Mouse (Mus musculus): ENCODE measurements around the gene Myb. TPM values are rescaled to one million over a fixed set of nuclear protein-coding genes. Genes with fewer than 3 reads are reported as not detected.
A peak's percentile ranks its signal among the peaks of the same experiment; 100 is the strongest.

The Myb gene
- polyA plus RNA-seq, 1 experiment from 2014 or later: 8.1 TPM

DNA sequence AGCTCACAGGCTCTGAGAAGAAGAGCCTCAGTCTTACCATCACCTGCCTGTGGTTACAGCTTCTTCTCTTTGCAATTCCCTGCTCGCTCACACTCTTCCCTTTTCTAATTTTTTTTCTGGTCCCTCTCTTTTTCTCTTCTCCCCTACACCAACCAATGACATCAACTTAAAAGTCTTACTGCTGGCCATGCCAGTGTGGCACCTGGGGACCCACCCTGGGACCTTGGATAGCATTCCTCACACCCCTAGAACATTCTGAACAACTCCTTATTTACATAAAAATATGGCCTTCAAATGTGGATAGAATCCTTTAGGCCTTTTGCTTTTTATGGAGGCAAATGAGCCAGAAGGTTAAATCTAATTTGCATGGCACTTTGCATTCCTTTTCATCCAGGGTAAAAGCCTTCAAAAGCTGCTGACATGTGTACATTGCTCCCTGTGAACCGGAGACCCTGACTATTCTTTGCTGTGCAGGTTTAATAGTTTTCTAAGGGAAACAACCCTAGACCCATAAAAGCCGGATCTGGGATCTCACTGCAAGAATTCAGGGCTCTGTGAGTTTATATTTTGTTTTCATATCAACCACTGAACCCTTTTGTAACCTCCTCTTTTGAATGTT, 73.1 kb downstream of the Myb start:
- H3K27ac ChIP-seq: no peak overlapping the region
- H3K27me3 ChIP-seq: peaks cover 64% of the 10 kb centered on the region
- no peak for ATAC-seq (ENCODE audit: low FRiP score)
- WGBS: 25% methylated on average over 3 of the region's 3 CpGs
- no peak overlapping the region for H3K9ac ChIP-seq
- no peak overlapping the region for H3K4me2 ChIP-seq
- H3K9me3 ChIP-seq: 0 out of 2 replicates have a peak, but pooled peaks cover 7% of the 10 kb centered on the region
- H3K4me3 ChIP-seq (replicated peaks): no peak overlapping the region
- H3K4me1 ChIP-seq: peaks cover 26% of the 10 kb centered on the region
- H3K36me3 ChIP-seq (replicated peaks): no peaks in the 10 kb centered on the region

DNA sequence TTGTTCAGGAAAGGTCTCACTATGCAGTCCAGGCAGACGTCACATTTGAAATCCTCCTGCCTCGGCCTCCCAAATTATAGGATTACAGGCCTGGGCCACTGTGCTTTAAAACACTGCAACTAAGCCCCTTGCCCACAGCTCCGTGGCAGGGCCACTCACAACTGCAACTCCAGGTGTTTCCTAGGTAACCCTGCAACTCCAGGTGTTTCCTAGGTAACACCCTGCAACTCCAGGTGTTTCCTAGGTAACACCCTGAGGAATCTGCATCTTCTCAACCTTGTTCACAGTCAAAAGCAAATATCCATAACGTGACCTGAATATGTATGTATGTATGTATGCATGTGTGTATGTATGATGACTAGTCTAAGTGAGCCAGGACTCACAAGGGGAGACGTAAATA, 75.7 kb downstream of the Myb start:
- no peak for ATAC-seq (ENCODE audit: low FRiP score)
- 77% methylated on average over 5 of the region's 5 CpGs for WGBS
- Histone ChIP-seq H3K4me2 (no peak overlapping the region), H3K9me3 (0 out of 2 replicates have a peak, but pooled peaks cover 4% of the 10 kb centered on the region), H3K9ac (no peak overlapping the region), H3K27ac (no peak overlapping the region), H3K4me3 (replicated peaks) (no peak overlapping the region), H3K4me1 (peaks cover 26% of the 10 kb centered on the region), H3K27me3 (peaks cover 43% of the 10 kb centered on the region), H3K36me3 (replicated peaks) (no peaks in the 10 kb centered on the region)

DNA sequence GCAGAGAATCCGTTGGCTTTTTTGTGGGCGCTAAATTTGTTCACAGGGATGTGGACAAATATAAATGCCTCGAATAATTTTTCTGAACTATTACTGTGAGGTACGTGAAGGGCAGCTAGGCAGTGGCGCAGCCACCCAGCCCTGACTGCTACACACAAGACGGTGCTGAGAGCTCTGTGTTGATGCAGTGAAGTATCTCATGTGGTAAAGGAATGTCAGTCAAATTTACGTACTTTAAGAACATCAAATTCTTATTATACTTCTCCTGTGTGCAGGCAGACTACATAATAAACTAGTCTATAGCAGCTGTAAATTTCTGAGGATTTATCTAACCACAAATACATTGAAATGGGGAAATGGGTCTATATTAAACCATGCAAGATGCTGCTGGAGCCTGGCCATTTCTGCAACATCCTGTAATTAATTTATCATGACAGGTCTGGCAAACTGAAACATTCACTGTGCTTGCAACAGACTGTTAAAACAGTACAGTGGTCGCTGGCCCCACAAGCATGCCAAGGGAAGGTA, 77.3 kb downstream of the Myb start:
- no peak for ATAC-seq (ENCODE audit: low FRiP score)
- Histone ChIP-seq H3K27ac (0 out of 2 replicates have a peak overlapping the region, but pooled peaks have one; percentile 10), H3K27me3 (peaks cover 31% of the 10 kb centered on the region), H3K9ac (no peak overlapping the region), H3K9me3 (no peaks in the 10 kb centered on the region), H3K4me2 (peak overlapping the region; percentile 5; the same call in 1 of the 2 replicates), H3K4me3 (replicated peaks) (no peak overlapping the region), H3K4me1 (peaks cover 26% of the 10 kb centered on the region), H3K36me3 (replicated peaks) (no peaks in the 10 kb centered on the region; the same call in 1 of the 2 replicates)
- WGBS: 49% methylated on average over 8 of the region's 8 CpGs

DNA sequence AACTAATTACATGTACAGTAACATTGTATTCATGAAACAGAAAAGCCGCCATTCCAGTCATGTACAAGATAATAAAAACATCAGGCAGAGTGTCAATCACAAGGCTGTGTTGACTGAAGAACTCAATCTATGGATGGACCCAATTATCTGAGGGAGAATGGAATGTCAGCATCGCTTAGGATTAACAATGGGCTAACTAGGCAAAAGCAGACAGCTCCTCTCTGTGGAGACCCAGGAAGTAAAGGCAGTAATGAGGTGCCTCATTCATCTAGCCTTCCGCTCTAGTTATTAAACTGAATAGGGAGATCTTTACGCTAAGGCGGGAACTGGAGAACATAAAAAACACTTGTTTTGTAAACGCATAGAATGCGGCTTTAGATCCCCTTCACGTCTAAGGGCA, 78.3 kb downstream of the Myb start:
- Histone ChIP-seq H3K36me3 (replicated peaks) (no peaks in the 10 kb centered on the region; the same call in 1 of the 2 replicates), H3K4me3 (replicated peaks) (no peak overlapping the region), H3K4me2 (peak overlapping the region; percentile 5; the same call in 1 of the 2 replicates), H3K27me3 (peaks cover 33% of the 10 kb centered on the region), H3K27ac (no peak overlapping the region), H3K4me1 (peaks cover 17% of the 10 kb centered on the region), H3K9me3 (no peaks in the 10 kb centered on the region), H3K9ac (no peak overlapping the region)
- WGBS: 8% methylated on average over 8 of the region's 8 CpGs
- ATAC-seq (ENCODE audit: low FRiP score): peak; percentile 93

DNA sequence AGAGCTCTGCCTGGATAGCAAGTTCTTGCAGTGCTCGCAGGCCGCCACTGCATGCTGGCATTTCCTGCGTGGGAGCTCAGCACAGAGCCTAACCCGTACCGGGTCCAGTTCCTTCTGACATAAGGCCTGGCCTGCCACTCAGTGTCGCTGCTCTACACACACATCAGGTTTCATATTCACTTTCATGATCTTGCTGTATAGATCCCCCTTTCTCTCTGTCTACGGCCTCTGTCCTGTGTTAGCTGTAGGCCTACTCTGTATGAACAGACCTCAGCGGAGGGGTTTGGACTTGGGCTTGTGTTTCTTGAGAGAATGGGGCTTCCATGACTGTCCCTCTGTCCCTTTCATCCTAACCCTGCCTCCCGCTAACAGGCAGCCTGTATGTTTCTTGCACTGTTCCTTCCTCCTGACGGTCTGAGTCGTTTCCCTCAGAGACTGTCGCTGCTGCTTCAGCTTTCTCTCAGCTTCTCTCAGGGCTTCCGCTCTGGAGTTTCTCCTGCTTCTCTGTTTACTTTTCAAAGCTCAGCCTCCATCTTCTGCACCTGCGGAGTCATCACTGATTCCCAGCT, 83.5 kb downstream of the Myb start:
- Histone ChIP-seq H3K9ac (no peak overlapping the region), H3K27me3 (peaks cover 15% of the 10 kb centered on the region), H3K4me2 (no peak overlapping the region), H3K4me3 (replicated peaks) (no peak overlapping the region), H3K36me3 (replicated peaks) (no peaks in the 10 kb centered on the region; the same call in 1 of the 2 replicates), H3K4me1 (peaks cover 3% of the 10 kb centered on the region), H3K27ac (no peak overlapping the region), H3K9me3 (no peaks in the 10 kb centered on the region)
- WGBS: 79% methylated on average over 14 of the region's 14 CpGs
- no peak for ATAC-seq (ENCODE audit: low FRiP score)

DNA sequence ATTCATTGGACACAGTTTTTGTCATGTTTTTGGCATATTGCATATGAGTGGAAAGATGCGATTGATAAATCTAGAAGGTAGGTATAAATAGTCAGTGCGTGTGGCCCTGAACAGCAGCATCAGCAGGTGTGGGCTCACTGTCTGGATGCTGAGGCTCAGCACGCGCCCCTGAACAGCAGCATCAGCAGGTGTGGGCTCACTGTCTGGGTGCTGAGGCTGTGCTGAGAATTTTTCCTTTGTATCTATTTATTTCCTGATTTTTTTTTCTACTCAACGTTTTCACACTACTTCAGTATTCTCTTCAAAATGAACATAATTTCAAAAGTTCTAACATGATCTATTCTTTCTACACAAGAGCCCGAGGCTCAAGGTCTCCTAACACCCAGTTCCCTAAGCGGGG, 84.1 kb downstream of the Myb start:
- H3K4me1 ChIP-seq: no peaks in the 10 kb centered on the region
- 89% methylated on average over 7 of the region's 7 CpGs for WGBS
- H3K9ac ChIP-seq: no peak overlapping the region
- no peak overlapping the region for H3K4me2 ChIP-seq
- H3K27me3 ChIP-seq: peaks cover 15% of the 10 kb centered on the region
- H3K4me3 ChIP-seq (replicated peaks): no peak overlapping the region
- H3K27ac ChIP-seq: no peak overlapping the region
- H3K9me3 ChIP-seq: no peaks in the 10 kb centered on the region
- ATAC-seq (ENCODE audit: low FRiP score): no peak
- H3K36me3 ChIP-seq (replicated peaks): no peaks in the 10 kb centered on the region; the same call in 1 of the 2 replicates

DNA sequence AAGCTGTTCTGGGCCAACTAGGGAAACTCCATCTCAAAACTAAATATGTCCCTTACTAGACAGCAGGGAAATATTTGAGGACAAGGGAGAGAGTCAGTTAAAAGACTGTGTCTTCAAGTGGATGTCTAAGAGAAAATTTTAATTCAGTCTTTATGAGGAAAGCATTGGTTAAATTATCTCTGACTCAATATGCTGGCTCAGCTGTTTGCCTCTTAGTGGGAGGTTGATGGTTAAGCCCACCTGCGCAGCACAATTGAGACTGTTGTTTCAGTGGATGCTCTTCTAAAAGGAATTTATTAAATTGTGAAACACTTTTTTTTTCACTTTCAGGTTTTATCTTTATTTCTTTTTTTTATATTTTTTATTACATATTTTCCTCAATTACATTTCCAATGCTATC, 84.6 kb downstream of the Myb start:
- H3K4me2 ChIP-seq: no peak overlapping the region
- no peak overlapping the region for H3K27ac ChIP-seq
- H3K36me3 ChIP-seq (replicated peaks): peaks cover 3% of the 10 kb centered on the region
- H3K9me3 ChIP-seq: 0 out of 2 replicates have a peak, but pooled peaks cover 2% of the 10 kb centered on the region
- no peak overlapping the region for H3K9ac ChIP-seq
- no peaks in the 10 kb centered on the region for H3K4me1 ChIP-seq
- H3K27me3 ChIP-seq: peaks cover 15% of the 10 kb centered on the region
- ATAC-seq (ENCODE audit: low FRiP score): no peak
- H3K4me3 ChIP-seq (replicated peaks): no peak overlapping the region
- WGBS: 95% methylated on average over 1 of the region's 1 CpGs

Other genes with a start within 250 kb of the Myb start
- gene Ahi1, start 208.4 kb downstream of the Myb start, polyA plus RNA-seq (2016; fragmentation: Nextera tagmentation; extraction: Ambion mirVana): 32.4 and 36.1 TPM in 2 replicates
- 131 and 139 TPM in 2 replicates for gene Hbs1l, start 135.0 kb upstream of the Myb start, polyA plus RNA-seq (2016; fragmentation: Nextera tagmentation; extraction: Ambion mirVana)
- 0.10 TPM in 1 of 2 replicates, not detected in the other for gene Aldh8a1, start 216.3 kb upstream of the Myb start, polyA plus RNA-seq (2016; fragmentation: Nextera tagmentation; extraction: Ambion mirVana)